Mouse (Mus musculus): ENCODE measurements at regions not wholly inside any gene's neighbourhood (a gene's known extent, or its start where the extent isn't known, plus 50 kb on each side); places are given as distances from the start of the nearest gene placed in this dataset.

- no peak for DNase-seq
Observed at GRCm38 (mm10) chr1:129219098-129219497, 54.0 kb upstream of the Thsd7b start.

DNA sequence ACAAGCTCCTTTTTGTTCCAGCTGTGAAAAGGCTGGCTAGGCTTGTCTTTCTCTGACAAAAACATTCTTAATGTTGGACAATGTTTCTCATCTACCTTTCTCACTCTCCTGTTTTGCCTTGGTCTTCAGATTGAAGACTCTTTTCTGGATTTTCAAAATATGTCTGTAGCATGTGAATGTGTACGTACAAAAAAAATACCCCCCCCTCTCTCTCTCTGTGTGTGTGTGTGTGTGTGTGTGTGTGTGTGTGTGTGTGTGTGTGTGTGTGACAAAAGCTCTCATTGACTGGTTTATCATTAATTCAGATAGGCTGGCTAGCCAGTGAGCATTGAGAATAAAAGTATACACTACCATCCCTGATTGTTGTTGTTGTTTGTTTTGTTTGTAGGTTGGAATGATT is 64.3 kb upstream of the Thsd7b start:
- DNase-seq = no peak

DNA sequence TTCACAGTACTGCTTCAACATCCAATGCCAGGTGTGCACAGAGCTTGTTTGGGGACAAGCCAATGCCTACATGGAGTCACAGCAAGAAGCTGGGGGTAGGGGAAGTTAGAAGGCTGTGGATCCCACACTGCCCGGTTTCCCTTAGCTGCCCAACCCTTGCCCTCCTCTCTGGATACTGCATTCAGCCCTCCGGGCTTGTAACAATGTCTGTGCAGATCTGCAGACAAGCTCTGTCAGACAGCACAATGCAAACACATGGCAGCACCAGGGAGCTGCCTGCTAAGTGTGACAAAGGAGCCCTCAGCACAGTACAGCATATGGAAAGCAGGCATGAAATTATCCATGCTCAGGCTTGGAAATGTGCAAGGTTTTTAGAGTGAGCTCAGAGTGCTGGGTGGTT is 64.7 kb upstream of the Thsd7b start:
- no peak for DNase-seq

- DNase-seq = no peak
Observed at GRCm38 (mm10) chr1:129207674-129208073, 65.4 kb upstream of the Thsd7b start.

DNA sequence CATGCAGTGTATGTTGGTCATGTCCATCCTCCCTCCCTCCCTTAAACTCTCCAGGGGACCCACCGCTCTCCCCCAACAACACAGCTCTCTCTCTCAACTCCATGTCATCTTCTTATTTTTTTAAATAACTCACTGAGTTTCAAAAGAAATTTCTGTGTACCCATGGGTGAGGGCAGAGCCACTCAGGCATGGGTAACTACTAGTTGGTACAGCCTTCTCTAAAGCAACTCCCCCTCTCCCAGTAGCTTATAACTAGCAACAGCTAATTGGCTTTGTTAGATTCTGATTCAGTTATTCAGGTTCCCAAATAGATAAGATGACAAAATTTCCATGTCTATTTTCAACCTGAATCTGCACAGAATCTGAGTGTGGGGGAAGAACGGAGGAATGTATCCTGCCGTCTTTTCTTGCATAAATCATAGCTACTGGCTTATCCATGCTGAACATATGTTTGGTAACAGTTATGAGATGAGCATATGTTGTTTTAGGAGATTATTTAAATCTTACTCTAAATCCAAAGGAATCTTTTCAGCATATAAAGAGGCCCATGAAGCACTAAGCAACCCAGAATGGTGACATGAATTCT is 92.8 kb upstream of the Thsd7b start:
- no peak for DNase-seq

DNA sequence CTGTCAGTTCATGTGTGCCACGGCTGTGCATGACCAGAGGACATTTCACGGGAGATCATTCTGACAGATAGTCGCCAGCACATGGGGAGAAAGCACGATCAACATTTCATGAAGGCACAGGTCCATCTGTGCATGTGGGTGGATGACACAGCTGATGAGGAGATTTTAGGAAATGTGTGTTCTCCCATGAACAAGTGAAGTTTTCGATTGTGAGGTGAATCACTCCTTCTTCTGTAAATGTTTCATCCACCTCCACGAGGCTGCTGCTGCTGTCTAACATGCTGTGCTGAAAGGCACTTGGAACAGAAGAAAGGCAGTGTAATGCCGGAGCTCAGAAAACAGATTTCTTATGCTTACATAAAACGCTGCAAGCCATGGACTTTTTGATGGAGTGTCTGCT is 103.2 kb upstream of the Thsd7b start:
- DNase-seq = no peak

GRCm38 (mm10) chr1:129150643-129151042 is 122.5 kb upstream of the Thsd7b start:
- DNase-seq = no peak

GRCm38 (mm10) chr1:129148733-129149388 is 124.2 kb upstream of the Thsd7b start:
- no peak for DNase-seq

DNA sequence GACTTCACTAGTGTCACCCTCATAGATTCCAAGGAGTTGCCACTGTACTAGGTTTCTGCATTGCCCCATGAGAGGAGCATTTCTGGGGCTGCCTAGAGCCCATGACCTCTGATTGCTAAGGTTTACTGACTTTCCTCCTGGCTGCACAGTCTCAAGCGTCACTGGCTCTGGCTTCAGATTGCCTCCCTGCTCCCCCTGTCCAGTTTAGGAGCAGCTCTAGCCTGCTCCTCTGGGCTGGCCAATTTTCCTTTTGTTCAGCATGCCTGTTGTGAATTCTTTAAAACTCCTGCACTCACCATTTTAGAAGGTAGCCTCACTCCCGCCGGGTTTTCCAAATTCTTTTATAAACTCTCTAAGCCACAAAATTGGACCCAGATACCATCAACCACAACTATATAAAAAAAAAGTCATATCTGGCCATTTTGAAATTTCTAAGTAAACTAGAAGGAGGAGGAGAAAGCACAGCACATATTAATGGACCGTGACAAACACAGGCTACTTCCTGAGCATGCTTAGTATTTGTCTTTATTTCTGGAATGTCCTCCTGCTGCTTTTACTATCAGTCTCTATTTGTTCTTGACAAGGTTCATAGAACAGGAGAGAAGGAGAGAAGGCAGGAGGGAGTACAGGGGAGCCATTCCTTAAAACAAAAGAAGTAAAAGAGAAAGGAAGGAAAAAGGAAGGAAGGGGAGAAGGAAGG is 126.6 kb upstream of the Thsd7b start:
- DNase-seq = no peak

- no peak for DNase-seq
Observed at GRCm38 (mm10) chr1:129138783-129139182, 134.3 kb upstream of the Thsd7b start.

GRCm38 (mm10) chr1:129106961-129107557 is 166.0 kb upstream of the Thsd7b start:
- no peak for DNase-seq

DNA sequence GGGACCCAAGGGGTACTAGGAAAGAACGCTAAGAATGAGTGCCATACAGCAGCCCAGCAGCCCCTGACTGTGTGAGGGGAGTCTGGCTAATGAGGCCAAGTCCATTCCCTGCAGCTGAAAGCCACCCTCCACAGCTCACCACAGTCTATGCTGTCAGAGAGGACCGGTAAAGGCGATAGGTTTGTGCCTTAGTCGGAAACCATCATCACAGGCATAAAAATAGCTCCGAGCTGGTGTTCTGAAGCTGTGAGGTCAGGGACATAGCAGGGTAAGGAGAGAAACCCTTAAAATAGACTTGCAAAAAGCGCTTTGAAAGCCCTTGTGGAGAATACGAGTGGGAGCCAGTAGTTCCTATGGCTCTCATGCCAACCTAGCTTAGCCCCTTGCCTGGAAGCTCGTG is 172.1 kb upstream of the Thsd7b start:
- no peak for DNase-seq

DNA sequence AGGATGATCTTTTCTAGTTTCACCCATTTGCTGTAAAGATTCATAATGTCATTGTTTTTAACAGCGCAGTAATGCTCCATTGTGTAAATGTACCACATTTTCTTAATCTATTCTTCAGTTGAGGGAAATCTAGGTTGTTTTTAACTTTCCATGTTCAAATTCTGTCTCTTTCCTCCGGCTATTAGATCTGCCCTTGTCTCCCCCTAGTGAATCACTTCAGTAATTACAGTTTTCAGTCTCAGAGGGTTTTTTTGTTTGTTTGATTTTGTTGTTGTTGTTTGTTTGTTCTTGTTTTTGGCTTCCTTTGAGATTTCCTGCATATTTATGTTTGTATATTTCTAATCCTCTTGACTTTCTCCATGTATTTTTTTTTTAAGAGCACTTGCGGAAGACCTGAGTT is 194.8 kb upstream of the Thsd7b start:
- no peak for DNase-seq

DNA sequence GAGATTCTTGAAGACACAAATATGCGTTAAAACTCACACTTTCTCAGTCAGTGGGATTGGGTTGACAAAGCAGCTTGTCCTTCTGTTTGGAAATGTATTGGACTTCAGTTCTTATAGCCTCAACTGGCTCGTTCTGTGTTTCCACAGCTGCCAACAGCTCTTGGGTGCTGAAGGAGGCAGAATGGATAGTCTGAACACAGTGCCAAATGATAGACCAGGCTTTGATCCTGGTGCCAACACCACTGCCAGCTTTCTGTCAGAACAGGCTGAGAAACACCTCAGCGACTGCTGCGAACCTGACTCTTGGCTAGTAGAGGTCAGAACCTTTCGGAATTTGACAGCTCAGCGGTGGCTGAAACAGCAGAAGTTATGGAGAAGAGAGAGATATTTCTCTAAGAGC is 215.9 kb upstream of the Thsd7b start:
- no peak for DNase-seq

GRCm38 (mm10) chr1:129055252-129055651 is 217.8 kb upstream of the Thsd7b start:
- no peak for DNase-seq

DNA sequence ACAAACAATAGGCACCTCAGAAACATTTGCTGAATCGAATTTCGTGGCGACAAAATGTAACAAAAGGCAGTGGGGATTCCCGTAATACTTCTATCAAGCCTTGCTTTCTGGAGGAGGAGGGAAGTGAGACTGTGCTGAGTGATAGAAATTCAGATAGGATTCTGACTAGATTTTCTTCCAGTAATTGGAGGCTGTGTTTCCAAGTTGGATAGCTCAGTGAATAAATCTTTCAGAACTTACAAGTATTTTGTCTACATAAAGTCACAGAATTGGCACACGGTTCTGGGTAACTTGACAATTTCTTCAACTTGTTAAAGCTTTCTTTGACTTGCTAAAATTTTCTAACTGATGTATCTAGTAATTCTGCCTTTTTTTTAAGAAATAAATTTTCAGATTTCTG is 239.4 kb upstream of the Thsd7b start:
- DNase-seq = no peak

DNA sequence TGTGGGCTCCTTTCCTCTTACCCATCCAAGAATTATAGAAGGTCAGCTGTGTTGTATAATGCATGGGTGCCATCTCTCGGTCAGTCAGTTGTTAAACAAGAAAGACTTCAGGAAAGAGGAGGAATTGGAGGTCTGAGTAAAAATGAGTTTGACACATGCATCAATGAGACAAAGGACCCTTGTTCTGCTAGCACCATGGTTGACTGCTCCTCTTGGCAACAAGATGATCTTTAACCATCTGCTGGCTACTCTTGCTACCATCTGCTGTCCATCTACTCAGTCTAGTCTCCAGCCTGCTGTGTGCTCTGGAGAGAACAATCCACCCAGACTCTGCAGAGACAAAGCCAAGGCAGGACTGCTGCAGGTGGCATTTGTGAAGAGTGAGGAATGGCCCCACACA is 267.2 kb upstream of the Thsd7b start:
- no peak for DNase-seq

DNA sequence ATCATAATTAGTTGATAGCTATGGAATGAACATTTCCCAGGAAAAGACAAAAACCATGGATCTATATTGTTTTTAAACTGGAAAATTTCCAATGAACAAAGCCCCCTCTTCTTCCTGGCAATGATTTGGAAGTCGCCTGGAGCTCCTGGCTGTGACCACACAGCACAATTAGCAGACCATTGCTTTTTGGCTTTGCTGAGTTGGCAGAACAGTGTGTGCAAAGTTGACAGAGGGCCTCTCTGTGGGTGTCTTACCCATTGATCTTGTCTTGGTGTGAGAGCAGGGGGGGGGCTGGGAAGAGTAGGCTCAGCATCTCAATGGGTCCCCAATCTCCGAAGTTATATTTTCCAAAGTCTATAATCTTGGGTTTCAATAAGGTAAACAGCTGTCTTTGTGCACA is 270.8 kb upstream of the Thsd7b start:
- no peak for DNase-seq

DNA sequence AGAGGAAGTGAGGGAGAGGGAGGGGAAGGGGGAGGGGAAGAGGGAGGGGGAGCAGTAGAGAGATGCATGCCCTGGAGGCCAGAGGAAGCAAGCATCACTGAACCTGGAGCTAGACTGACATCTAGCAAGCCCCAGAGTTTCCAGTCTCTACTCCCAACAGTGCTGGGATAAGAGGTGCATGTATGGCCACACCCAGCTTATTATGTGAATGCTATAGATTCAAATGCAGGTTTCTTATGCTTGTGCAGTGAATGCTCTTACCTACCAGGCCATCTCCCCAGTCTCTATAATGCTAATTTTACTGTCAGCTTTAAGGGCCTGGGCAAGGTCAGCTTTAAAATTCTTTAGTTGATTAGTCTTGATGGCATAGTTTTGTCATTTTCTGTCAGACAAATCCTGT is 271.3 kb upstream of the Thsd7b start:
- no peak for DNase-seq

DNA sequence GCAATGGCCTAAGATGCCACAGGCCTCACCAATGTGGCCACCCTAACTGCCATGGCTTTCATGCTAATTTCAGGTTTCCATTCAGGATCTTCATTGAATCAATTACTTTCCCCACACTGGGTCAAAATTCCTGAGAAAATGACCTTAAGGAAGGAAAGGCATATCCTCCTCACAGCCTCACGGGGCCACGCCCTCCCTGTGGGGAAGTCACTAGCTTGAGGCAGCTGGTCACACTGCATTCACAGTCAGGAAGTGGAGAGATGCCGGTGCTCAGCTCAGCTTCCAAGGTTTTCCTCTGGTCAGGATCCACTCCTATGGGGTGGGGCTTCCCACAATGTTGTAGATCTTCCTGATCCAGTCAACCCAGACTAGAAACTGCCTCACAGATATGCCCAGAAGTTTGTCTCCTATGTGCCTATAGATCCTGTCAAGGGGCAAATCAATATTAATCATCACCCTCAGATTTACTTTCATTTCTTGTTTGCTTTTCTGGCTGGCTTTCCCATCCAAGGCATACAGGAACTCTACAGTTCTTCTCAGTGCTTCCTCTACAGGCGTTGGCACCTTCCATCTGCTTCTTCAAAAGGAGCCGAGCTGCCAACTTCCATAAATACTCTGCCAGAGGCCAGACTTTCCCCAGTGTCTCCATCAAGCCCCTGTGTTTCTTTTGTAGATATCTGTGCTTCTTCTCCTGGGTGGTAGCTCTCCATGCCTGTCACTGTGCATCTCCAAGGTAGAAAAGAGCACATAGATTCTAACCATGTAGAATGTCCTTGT is 273.2 kb upstream of the Thsd7b start:
- DNase-seq = no peak

GRCm38 (mm10) chr1:128994655-128995054 is 278.4 kb upstream of the Thsd7b start:
- DNase-seq = no peak

DNA sequence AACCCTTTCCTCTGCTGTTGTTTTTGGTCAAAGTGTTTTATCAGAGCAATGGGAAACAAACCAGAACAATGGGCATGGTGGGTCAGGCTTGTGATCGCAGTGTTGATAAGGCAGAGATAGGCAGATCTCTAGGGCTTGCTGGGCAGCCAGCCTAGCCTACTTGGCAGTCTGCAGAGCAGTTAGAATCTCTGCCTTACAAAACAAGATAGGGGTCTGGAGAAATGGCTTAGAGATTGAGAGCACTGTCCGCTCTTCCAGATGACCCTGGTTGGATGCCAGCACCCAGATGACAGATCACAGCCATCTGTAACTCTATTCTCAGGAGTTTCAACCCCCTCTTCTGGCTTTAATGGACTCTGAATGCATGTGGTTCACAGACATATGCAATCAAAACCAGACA is 289.7 kb upstream of the Thsd7b start:
- DNase-seq = no peak

GRCm38 (mm10) chr1:128975586-128975985 is 297.5 kb upstream of the Thsd7b start:
- DNase-seq = no peak

Data from thymus, postnatal 36 days (tissue).